Mouse (Mus musculus): Measurements from ENCODE around the gene Vps13a. TPM values are rescaled to one million over a fixed set of nuclear protein-coding genes. Genes with fewer than 3 reads are reported as not detected.
"Not testable (repeated sequence)": the region's sequence is repeated elsewhere in the genome, so short reads cannot be mapped to it uniquely, and the experiment has no call there.

Vps13a gene
- polyA plus RNA-seq, 1 experiment = 4.1 TPM

DNA sequence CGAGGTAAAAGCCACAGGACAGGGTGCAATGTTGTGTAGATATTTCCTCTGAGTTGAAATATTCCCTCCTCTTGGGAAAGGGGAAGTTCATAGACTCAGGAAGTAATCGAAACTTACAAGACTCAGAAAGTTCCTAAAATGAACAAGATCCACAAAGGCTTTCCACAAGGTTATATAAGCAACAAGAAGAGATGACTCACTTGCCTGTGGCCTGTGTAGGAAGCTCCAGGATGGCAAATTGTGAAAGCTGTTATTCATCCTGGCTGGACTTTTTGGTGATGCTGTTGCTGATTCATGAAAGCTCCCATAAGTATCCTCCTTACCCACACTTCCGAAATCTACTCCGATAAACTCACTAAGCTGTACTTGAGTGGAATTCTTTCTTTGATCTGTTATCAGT is 17.2 kb upstream of the Vps13a start:
- WGBS = 60% methylated on average over 4 of the region's 4 CpGs
- TF ChIP-seq POLR2A (IDR thresholded peaks at IDR 0.05; ENCODE audit: borderline replicate concordance, extremely low read depth, low read depth, low read length) (no peak), CTCF (IDR thresholded peaks at IDR 0.05; ENCODE audit: insufficient read depth, low read length) (no peak)
- no peak for DNase-seq

DNA sequence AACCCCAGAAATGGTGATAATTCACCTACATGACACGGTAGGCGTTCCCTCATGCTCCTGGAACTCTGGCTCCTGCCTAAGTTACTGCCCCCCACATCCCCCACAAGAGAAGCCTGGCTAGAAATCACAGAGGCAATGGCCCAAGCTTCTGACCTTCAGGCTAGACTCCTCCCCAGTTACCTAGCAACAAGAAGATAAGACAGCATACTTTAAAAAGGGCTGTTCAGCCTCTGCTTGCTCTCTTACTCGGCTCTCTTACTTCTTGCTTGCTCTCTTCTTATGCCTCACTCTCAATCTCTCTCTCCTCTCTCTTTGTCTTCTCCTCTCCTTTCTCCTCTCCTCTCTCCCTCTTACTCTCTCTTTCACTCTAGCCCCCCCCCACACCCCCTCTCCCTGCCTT is 13.8 kb upstream of the Vps13a start:
- H3K4me1 ChIP-seq (ENCODE audit: control insufficient read depth, insufficient read depth, low read length); H3K4me3 ChIP-seq (replicated peaks; ENCODE audit: extremely low read depth, low read depth, low read length); DNase-seq: not testable (repeated sequence)
- WGBS = 88% methylated on average over 3 of the region's 3 CpGs

More for the DNA sequence above, 17.2 kb upstream of the Vps13a start:
- H3K4me3 ChIP-seq (replicated peaks; ENCODE audit: extremely low read depth, low read depth, low read length) = no peak overlapping the region
- no peaks in the 10 kb centered on the region for H3K4me1 ChIP-seq (ENCODE audit: control insufficient read depth, insufficient read depth, low read length)

DNA sequence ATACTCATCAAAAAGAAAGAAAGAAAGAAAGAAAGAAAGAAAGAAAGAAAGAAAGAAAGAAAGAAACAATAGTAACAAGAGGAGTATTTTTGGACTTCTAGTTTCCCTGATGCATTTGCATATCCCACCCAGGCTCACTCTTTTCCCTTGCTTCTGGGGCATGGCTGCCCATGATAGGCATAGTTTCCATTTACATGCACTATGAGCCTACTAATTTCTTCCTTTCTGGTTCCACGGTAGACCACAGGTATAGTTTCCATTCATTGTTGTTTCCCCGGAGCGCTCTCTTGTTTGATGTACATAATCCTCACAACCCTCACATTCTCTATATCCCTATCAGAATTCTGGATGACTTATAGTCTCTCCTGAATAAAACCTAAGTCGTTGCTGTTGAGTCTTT is 9.2 kb upstream of the Vps13a start:
- TF ChIP-seq CTCF (IDR thresholded peaks at IDR 0.05; ENCODE audit: insufficient read depth, low read length) (no peak), POLR2A (IDR thresholded peaks at IDR 0.05; ENCODE audit: borderline replicate concordance, extremely low read depth, low read depth, low read length) (no peak)
- DNase-seq = no peak
- Histone ChIP-seq H3K4me3 (replicated peaks; ENCODE audit: extremely low read depth, low read depth, low read length) (no peak overlapping the region), H3K4me1 (ENCODE audit: control insufficient read depth, insufficient read depth, low read length) (no peaks in the 10 kb centered on the region)
- WGBS = 83% methylated on average over 4 of the region's 4 CpGs

DNA sequence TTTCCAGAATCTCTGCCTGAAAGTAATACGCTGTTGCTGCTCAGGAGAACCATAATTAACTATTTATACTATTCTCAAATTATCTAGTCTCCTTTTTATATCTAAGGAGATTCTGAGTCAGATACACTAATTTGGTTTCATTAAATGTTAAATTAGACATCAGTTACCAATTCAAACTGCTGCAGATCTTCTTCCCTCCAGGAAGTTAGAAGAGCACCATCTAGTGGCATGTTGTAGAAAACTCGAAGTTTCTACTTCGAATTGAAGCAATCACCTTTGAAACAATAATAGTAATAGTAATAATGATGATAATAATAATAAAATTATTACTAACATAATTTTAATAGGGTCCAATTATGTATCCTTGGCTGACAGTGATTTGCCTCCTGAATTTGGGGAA is 4.1 kb upstream of the Vps13a start:
- TF ChIP-seq POLR2A (IDR thresholded peaks at IDR 0.05; ENCODE audit: borderline replicate concordance, extremely low read depth, low read depth, low read length) (no peak), CTCF (IDR thresholded peaks at IDR 0.05; ENCODE audit: insufficient read depth, low read length) (no peak)
- H3K4me1 ChIP-seq (ENCODE audit: control insufficient read depth, insufficient read depth, low read length) = no peaks in the 10 kb centered on the region
- DNase-seq = no peak
- H3K4me3 ChIP-seq (replicated peaks; ENCODE audit: extremely low read depth, low read depth, low read length) = no peak overlapping the region
- 10% methylated on average over 3 of the region's 3 CpGs for WGBS

DNA sequence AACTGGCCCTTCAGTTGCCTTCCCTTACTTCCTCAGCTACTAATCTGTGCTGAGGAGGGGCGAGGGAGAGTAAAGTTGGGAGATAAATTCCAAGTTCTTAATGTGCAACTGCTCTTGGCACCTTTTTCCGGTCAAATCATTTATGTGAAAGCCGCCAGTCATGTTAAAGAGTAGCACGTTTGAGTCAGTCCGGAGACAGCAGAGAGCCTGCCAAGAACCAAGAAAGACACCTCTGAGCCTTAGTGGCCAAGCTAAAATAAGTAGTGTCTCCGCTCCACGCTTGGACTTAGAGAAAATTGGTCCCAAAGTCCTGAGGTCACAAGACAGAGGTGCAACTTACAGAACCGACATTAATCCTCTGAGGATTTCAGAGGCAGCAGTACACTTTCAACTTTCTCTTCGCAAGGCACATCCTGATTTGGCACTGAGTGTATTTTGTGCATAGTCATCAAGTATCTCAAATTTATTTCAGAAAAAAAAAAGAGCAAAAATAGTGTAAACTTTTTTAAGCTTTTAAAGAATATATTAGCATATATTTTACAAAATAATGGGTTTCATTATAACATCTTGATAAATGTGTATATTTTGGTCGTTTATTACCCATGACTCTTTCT is 780 bp upstream of the Vps13a start:
- peaks cover 5% of the 10 kb centered on the region; the same call in 1 of the 2 replicates for H3K4me1 ChIP-seq (ENCODE audit: control insufficient read depth, insufficient read depth, low read length)
- peak overlapping the region; percentile 89 for H3K4me3 ChIP-seq (replicated peaks; ENCODE audit: extremely low read depth, low read depth, low read length)
- DNase-seq = no peak
- TF ChIP-seq CTCF (IDR thresholded peaks at IDR 0.05; ENCODE audit: insufficient read depth, low read length) (no peak), POLR2A (IDR thresholded peaks at IDR 0.05; ENCODE audit: borderline replicate concordance, extremely low read depth, low read depth, low read length) (no peak)
- 10% methylated on average over 10 of the region's 10 CpGs for WGBS

DNA sequence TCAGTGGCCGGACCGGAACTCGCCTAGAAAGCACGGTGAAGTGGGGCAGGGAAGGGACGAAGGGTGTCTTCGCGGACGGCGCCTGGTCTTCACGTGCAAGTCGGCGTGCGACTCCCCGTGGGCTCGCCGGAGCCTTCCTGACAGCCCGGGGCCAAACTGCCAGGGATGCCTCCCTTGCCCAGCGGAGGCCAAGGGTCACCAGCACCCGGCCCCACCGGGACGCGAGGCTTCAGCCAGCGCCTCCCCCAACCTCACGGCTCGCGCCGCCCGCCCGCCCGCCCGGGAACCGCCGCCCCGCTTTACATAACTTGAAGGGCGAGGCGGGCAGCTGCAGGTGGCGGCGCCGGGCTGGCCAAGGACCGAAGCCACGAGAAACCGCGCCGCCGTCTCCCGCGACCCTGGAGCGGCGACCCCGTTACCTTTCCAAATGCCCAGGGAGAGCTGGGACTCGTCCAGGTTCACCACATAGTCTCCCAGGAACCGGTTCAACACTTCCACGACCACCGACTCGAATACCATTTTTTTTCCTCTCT is 416 bp downstream of the Vps13a start:
- Histone ChIP-seq H3K4me3 (replicated peaks; ENCODE audit: extremely low read depth, low read depth, low read length) (peak overlapping the region; percentile 94), H3K4me1 (ENCODE audit: control insufficient read depth, insufficient read depth, low read length) (peaks cover 5% of the 10 kb centered on the region; the same call in 1 of the 2 replicates)
- TF ChIP-seq CTCF (IDR thresholded peaks at IDR 0.05; ENCODE audit: insufficient read depth, low read length) (no peak), POLR2A (IDR thresholded peaks at IDR 0.05; ENCODE audit: borderline replicate concordance, extremely low read depth, low read depth, low read length) (no peak)
- WGBS = under 1% methylated on average over 55 of the region's 55 CpGs
- peak; percentile 66 for DNase-seq

DNA sequence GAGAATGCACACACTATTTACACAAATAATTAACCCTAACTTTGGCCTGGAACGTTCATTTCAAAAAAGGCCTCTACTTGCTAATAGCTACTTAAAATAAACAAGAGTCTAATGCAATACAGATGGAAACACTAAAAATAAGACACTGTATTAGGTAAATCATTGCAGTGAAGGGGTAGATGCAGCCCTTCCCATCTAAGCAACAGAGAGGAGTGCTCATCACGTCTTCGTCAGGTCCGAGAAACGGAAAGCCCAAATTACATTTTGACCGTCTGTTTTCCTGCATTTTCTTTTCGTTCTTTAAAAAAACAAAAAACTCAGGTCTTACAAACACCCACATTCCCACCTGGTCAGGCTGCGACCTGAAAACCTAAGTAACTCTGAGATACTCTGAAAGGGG is 947 bp downstream of the Vps13a start:
- no peak for DNase-seq
- H3K4me1 ChIP-seq (ENCODE audit: control insufficient read depth, insufficient read depth, low read length) = peaks cover 5% of the 10 kb centered on the region; the same call in 1 of the 2 replicates
- WGBS = 24% methylated on average over 8 of the region's 8 CpGs
- TF ChIP-seq POLR2A (IDR thresholded peaks at IDR 0.05; ENCODE audit: borderline replicate concordance, extremely low read depth, low read depth, low read length) (no peak), CTCF (IDR thresholded peaks at IDR 0.05; ENCODE audit: insufficient read depth, low read length) (no peak)
- peak overlapping the region; percentile 94 for H3K4me3 ChIP-seq (replicated peaks; ENCODE audit: extremely low read depth, low read depth, low read length)

DNA sequence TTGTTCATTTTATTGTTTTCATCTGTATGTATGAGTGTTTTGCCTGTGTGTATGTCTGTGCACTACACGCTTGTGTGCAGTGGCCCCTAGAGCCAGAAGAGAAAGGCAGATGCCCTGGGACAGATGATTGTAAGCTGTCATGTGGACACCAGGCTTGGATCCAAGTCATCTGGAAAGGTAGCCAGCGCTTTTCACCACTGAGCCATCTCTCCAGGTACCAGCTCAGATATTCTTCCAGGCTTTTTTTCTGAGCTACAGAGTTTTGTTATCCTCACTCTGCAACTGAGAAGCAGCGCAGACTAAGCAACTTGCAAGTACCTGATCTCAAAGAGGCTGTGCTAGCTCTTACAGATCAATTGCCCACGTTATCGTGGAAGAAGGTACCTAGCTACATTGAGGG is 1.5 kb downstream of the Vps13a start:
- DNase-seq = no peak
- H3K4me1 ChIP-seq (ENCODE audit: control insufficient read depth, insufficient read depth, low read length) = peaks cover 5% of the 10 kb centered on the region; the same call in 1 of the 2 replicates
- no peak overlapping the region for H3K4me3 ChIP-seq (replicated peaks; ENCODE audit: extremely low read depth, low read depth, low read length)
- TF ChIP-seq POLR2A (IDR thresholded peaks at IDR 0.05; ENCODE audit: borderline replicate concordance, extremely low read depth, low read depth, low read length) (no peak), CTCF (IDR thresholded peaks at IDR 0.05; ENCODE audit: insufficient read depth, low read length) (no peak)
- WGBS = 64% methylated on average over 5 of the region's 5 CpGs

DNA sequence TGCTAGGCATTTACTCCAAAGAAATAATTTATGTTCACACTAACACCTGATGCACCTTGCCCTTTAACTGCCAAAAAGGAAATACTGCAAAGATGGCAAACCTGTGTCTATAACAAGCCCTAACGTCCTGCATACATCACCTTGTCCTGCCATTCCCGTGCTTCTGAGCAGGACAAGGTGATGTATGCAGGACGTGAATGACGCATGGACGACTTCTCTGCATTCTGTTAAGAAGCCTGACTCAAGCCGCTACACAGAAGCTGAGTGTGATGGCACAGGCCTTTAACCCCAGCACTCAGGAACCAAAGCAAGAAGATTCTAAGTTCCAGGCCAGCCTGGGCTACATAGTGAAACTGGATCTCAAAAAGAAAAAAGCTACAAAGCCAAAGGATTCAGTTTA is 2.2 kb downstream of the Vps13a start:
- TF ChIP-seq CTCF (IDR thresholded peaks at IDR 0.05; ENCODE audit: insufficient read depth, low read length) (no peak), POLR2A (IDR thresholded peaks at IDR 0.05; ENCODE audit: borderline replicate concordance, extremely low read depth, low read depth, low read length) (no peak)
- DNase-seq = no peak
- Histone ChIP-seq H3K4me1 (ENCODE audit: control insufficient read depth, insufficient read depth, low read length) (peaks cover 8% of the 10 kb centered on the region), H3K4me3 (replicated peaks; ENCODE audit: extremely low read depth, low read depth, low read length) (no peak overlapping the region)
- 69% methylated on average over 6 of the region's 6 CpGs for WGBS

DNA sequence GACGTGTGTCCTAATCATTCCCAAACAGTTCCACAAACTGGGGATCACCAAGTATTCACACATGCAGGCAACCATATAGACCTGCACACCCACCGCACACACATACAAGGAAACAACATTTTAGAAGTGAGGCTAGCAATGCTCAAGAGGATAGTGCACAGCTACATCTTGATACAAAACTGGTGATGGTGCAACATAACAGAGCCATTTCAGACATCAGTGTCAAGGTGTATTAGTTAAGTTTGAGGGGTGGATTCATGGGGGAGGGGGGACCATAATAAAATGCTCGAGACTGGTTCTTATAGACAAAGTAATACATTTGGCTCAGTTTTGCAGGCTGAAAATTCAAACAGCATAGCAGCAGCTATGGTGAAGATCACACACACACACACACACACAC is 2.8 kb downstream of the Vps13a start:
- H3K4me1 ChIP-seq (ENCODE audit: control insufficient read depth, insufficient read depth, low read length) = peaks cover 12% of the 10 kb centered on the region
- TF ChIP-seq CTCF (IDR thresholded peaks at IDR 0.05; ENCODE audit: insufficient read depth, low read length) (no peak), POLR2A (IDR thresholded peaks at IDR 0.05; ENCODE audit: borderline replicate concordance, extremely low read depth, low read depth, low read length) (no peak)
- DNase-seq = no peak
- H3K4me3 ChIP-seq (replicated peaks; ENCODE audit: extremely low read depth, low read depth, low read length) = no peak overlapping the region
- WGBS = 72% methylated on average over 3 of the region's 3 CpGs

DNA sequence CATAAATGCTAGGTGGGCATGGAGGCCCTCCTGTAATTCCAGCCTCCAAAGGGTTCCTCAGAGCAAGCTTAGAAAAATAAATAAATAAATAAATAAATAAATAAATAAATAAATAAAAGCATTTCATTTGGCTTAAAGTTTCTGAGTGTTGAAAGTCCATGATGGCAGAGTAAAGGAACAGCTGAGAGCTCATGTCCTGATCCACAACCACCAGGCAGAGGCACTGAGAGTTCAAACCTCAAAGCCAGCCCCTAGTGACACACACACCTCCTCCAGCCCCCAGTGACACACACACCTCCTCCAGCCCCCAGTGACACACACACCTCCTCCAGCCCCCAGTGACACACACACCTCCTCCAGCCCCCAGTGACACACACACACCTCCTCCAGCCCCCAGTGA is 3.3 kb downstream of the Vps13a start:
- peaks cover 12% of the 10 kb centered on the region for H3K4me1 ChIP-seq (ENCODE audit: control insufficient read depth, insufficient read depth, low read length)
- DNase-seq = not testable (repeated sequence)

More for the DNA sequence above, 3.3 kb downstream of the Vps13a start:
- H3K4me3 ChIP-seq (replicated peaks; ENCODE audit: extremely low read depth, low read depth, low read length) = not testable (repeated sequence)
